Mouse (Mus musculus): ENCODE data around the gene Hmcn2.

GRCm38 (mm10) chr2:31450661-31451060 is 136.4 kb downstream of the Hmcn2 start:
- TF ChIP-seq POLR2A (IDR thresholded peaks at IDR 0.05; ENCODE audit: low read depth, low read length) (no peak), CTCF (IDR thresholded peaks at IDR 0.05; ENCODE audit: extremely low read depth, insufficient read length, insufficient replicate concordance, low read depth, low read length) (no peak)
